8 mouse cellular contexts compared by ENCODE assay signal in genomic region chr5:34636481-34637287, GRCm38 (mm10). TPM values are rescaled to one million over a fixed set of nuclear protein-coding genes. Genes with fewer than 3 reads are reported as not detected.
DNase-seq lines count a peak whose midpoint lies in the region; ATAC-seq and TF ChIP-seq lines count a peak whose summit lies in the region.

TSS of gene Mfsd10 (minus strand) at chr5:34637212.

- H3K36me3 ChIP-seq in ES-E14 (ENCODE audit: control insufficient read depth, insufficient read depth, low read length, poor library complexity, severe bottlenecking), result peaks cover 58% of the 10 kb centered on the region
- peaks cover 72% of the 10 kb centered on the region for H3K36me3 ChIP-seq in forebrain, embryonic 15.5 days
- peaks cover 79% of the 10 kb centered on the region for H3K36me3 ChIP-seq in lung, embryonic 14.5 days (ENCODE audit: insufficient read depth)

- H3K27me3 ChIP-seq in forebrain, embryonic 15.5 days, result no peaks in the 10 kb centered on the region
- no peaks in the 10 kb centered on the region for H3K27me3 ChIP-seq in lung, embryonic 14.5 days (ENCODE audit: insufficient read depth, low read length)

- peak; percentile 95 for ATAC-seq in forebrain, embryonic 15.5 days (replicated peaks)
- ATAC-seq in lung, embryonic 14.5 days (ENCODE audit: insufficient read depth), result peak; percentile 89

- intact Hi-C loops in heart, postnatal 25 days (cut with DNase I), result loop anchor here (2.0 kb wide), 1 partner anchor 118 kb away; no protein-coding TSS in a partner anchor

- TF ChIP-seq CTCF in layer of hippocampus, adult 2 months (conservative IDR thresholded peaks at IDR 0.05), result peak; percentile 67
- peak; percentile 65 for TF ChIP-seq CTCF in lung, embryonic 14.5 days (IDR thresholded peaks at IDR 0.05; ENCODE audit: low read depth)

- in situ Hi-C loops in ES-E14 (cut with MboI; ENCODE audit: low sequenced_read_pairs in 2 of 2, unreplicated experiment in 2 of 2), result no loop called here

- H3K27ac ChIP-seq in ES-E14 (ENCODE audit: insufficient read depth, low read depth, low read length, poor library complexity, severe bottlenecking), result peak within 1 kb of the TSS; percentile 93
- peak within 1 kb of the TSS; percentile 80 for H3K27ac ChIP-seq in forebrain, embryonic 15.5 days (replicated peaks)
- peak within 1 kb of the TSS; percentile 94 for H3K27ac ChIP-seq in layer of hippocampus, adult 2 months
- peak within 1 kb of the TSS; percentile 94 for H3K27ac ChIP-seq in lung, embryonic 14.5 days (ENCODE audit: low read depth)

- no peaks in the 10 kb centered on the region for H3K9me3 ChIP-seq in ES-E14 (ENCODE audit: control insufficient read depth, insufficient read depth, low read depth, low read length)
- H3K9me3 ChIP-seq in forebrain, embryonic 15.5 days, result no peaks in the 10 kb centered on the region
- H3K9me3 ChIP-seq in lung, embryonic 14.5 days (ENCODE audit: low read depth, low read length), result no peaks in the 10 kb centered on the region

- H3K4me1 ChIP-seq in ES-E14 (ENCODE audit: control insufficient read depth in 2 of 2, insufficient read depth in 2 of 2, low read length in 2 of 2, poor library complexity in 1 of 2), result peaks cover 4 to 26% of the 10 kb centered on the region in 2 experiments; a peak in 3 of 4 replicates
- H3K4me1 ChIP-seq in forebrain, embryonic 15.5 days, result peaks cover 20% of the 10 kb centered on the region
- H3K4me1 ChIP-seq in lung, embryonic 14.5 days (ENCODE audit: insufficient read depth), result peaks cover 6% of the 10 kb centered on the region; the same call in 1 of the 2 replicates

- peak; percentile 78 for DNase-seq in ES-E14 (ENCODE audit: low read depth, low spot score)
- DNase-seq in cerebellum, adult 11-12 months, result peak; percentile 81
- DNase-seq in heart, postnatal 25 days (ENCODE audit: low spot score), result peak; percentile 67
- DNase-seq in layer of hippocampus, adult 2 months (ENCODE audit: low spot score in 2 of 2), result peak; percentile 83 to 84
- peak; percentile 92 for DNase-seq in lung, embryonic 14.5 days
- peak; percentile 74 for DNase-seq in ovary, adult 18-20 months (ENCODE audit: low spot score)
- DNase-seq in thymus, postnatal 0 days (ENCODE audit: low spot score), result peak; percentile 74

- H3K4me3 ChIP-seq in ES-E14 (ENCODE audit: insufficient read depth in 1 of 2, low read depth in 1 of 2, low read length in 2 of 2, poor library complexity in 1 of 2, severe bottlenecking in 1 of 2), result peak within 1 kb of the TSS; percentile 77 to 79
- peak within 1 kb of the TSS; percentile 48 for H3K4me3 ChIP-seq in forebrain, embryonic 15.5 days
- peak within 1 kb of the TSS; percentile 85 for H3K4me3 ChIP-seq in layer of hippocampus, adult 2 months
- H3K4me3 ChIP-seq in lung, embryonic 14.5 days (ENCODE audit: low read depth, low read length), result peak within 1 kb of the TSS; percentile 67

- H3K4me2 ChIP-seq in forebrain, embryonic 15.5 days (replicated peaks), result peak within 1 kb of the TSS; percentile 58
- peak within 1 kb of the TSS; percentile 96 for H3K4me2 ChIP-seq in lung, embryonic 14.5 days

- H3K9ac ChIP-seq in ES-E14 (ENCODE audit: insufficient read depth, low read depth, low read length, poor library complexity, severe bottlenecking), result peak within 1 kb of the TSS; percentile 87
- H3K9ac ChIP-seq in forebrain, embryonic 15.5 days (replicated peaks), result peak within 1 kb of the TSS; percentile 61
- peak within 1 kb of the TSS; percentile 76 for H3K9ac ChIP-seq in lung, embryonic 14.5 days

- WGBS in forebrain, embryonic 15.5 days, result under 1% methylated on average over 48 of the region's 48 CpGs
- under 1% methylated on average over 48 of the region's 48 CpGs for WGBS in lung, embryonic 14.5 days

TF ChIP-seq in ES-E14, 5 proteins besides CTCF, POLR2A, EP300 and RAD21:
- no peak for TF ChIP-seq ZNF384 (IDR thresholded peaks at IDR 0.05; ENCODE audit: low read depth, low read length)
- TF ChIP-seq ZC3H11A (IDR thresholded peaks at IDR 0.05; ENCODE audit: borderline replicate concordance, low read depth, low read length), result no peak
- TF ChIP-seq CHD2 (IDR thresholded peaks at IDR 0.05; ENCODE audit: low read depth, low read length), result no peak
- TF ChIP-seq MAFK (IDR thresholded peaks at IDR 0.05; ENCODE audit: insufficient read depth, low read depth, low read length), result no peak

RNA-seq across cellular contexts. Expression of gene Mfsd10, which starts in this region (rescaled TPM):
- total RNA-seq in ES-E14 (2012; rRNA removed), result 192 and 348 TPM in 2 replicates
- polyA plus RNA-seq in forebrain, embryonic 15.5 days (2015; fragmentation: Nextera tagmentation; extraction: Ambion mirVana), result 96.0 and 98.0 TPM in 2 replicates
- 10 to 100 TPM in 1 of 2 experiments, 1 to 10 TPM in 1; 9.5 to 15.6 TPM for total RNA-seq in heart, postnatal 25 days (2021)
- total RNA-seq in layer of hippocampus, adult 2 months (2021), result 10 to 100 TPM; 38.3 to 48.1 TPM
- polyA plus RNA-seq in lung, embryonic 14.5 days (2014; fragmentation: Nextera tagmentation; extraction: Ambion mirVana), result 128 and 138 TPM in 2 replicates
- polyA plus RNA-seq in thymus, postnatal 0 days (2015; fragmentation: Nextera tagmentation; extraction: Ambion mirVana), result 75.2 and 89.4 TPM in 2 replicates

Comparison
In these comparisons a context has a peak if more than half of its experiments do, and no peak if none do; other contexts are left out.
1. Peak in every context shown above with its lines: DNase-seq, ATAC-seq, H3K4me3 ChIP-seq and H3K27ac ChIP-seq.